Mouse (Mus musculus) heart, embryonic 13.5 days (tissue): ENCODE measurements around the gene Rpl13a. TPM values are rescaled to one million over a fixed set of nuclear protein-coding genes. Genes with fewer than 3 reads are reported as not detected.

Source experiments
- ATAC-seq: fragments of 200-750 bp; cut with Nextera tagmentation; 2 replicates; pipeline ENCODE4 v1.8.0; 2017; ENCODE audit warnings: moderate TSS enrichment; ENCODE audit not compliant: insufficient number of reproducible peaks, low FRiP score, low TSS enrichment; ENCODE audit errors: extremely low read depth
- H3K27ac ChIP-seq: fragments of 300-500 bp; sonication (generic); replicated peaks from 2 replicates; pipeline ENCODE4 v1.5.1; 2015; ENCODE audit warnings: moderate library complexity, mild to moderate bottlenecking, inconsistent platforms
- H3K27me3 ChIP-seq: fragments of 300-500 bp; sonication (generic); replicated peaks from 2 replicates; pipeline ENCODE4 v1.6.1; 2015; ENCODE audit warnings: mild to moderate bottlenecking, inconsistent platforms
- H3K36me3 ChIP-seq: fragments of 300-500 bp; sonication (generic); 2 replicates; pipeline ENCODE4 v1.6.1; 2015; ENCODE audit warnings: mild to moderate bottlenecking, inconsistent platforms
- H3K4me1 ChIP-seq: fragments of 300-500 bp; sonication (generic); 2 replicates; pipeline ENCODE4 v1.6.1; 2015; ENCODE audit warnings: inconsistent platforms
- H3K4me2 ChIP-seq: fragments of 300-500 bp; sonication (generic); 2 replicates; pipeline ENCODE4 v1.6.1; 2015; ENCODE audit warnings: inconsistent platforms, mild to moderate bottlenecking, moderate library complexity
- H3K4me3 ChIP-seq: fragments of 300-500 bp; sonication (generic); 2 replicates; pipeline ENCODE4 v1.5.1; 2015; ENCODE audit warnings: moderate library complexity, mild to moderate bottlenecking, inconsistent platforms
- H3K9ac ChIP-seq: fragments of 300-500 bp; sonication (generic); 2 replicates; pipeline ENCODE4 v1.6.1; 2015; ENCODE audit warnings: inconsistent platforms, mild to moderate bottlenecking, moderate library complexity
- H3K9me3 ChIP-seq: fragments of 300-500 bp; sonication (generic); 2 replicates; pipeline ENCODE4 v1.6.1; 2016; ENCODE audit warnings: inconsistent platforms
- WGBS: fragments of 180-500 bp; shearing (Covaris S2); methylation state at CpG from one replicate; pipeline ENCODE4 v1.1.7; 2015; ENCODE audit warnings: mixed read lengths; 5-methylcytosine and 5-hydroxymethylcytosine counted together
- polyA plus RNA-seq: library from polyadenylated mRNA; unstranded; fragments of >200 nt; fragmentation: Nextera tagmentation; extraction: Ambion mirVana; gene quantifications from 2 replicates; pipeline ENCODE4 v1.2.1, GENCODE M21; 2015

Rpl13a gene
- polyA plus RNA-seq, 1 experiment from 2014 or later = 688 TPM

DNA sequence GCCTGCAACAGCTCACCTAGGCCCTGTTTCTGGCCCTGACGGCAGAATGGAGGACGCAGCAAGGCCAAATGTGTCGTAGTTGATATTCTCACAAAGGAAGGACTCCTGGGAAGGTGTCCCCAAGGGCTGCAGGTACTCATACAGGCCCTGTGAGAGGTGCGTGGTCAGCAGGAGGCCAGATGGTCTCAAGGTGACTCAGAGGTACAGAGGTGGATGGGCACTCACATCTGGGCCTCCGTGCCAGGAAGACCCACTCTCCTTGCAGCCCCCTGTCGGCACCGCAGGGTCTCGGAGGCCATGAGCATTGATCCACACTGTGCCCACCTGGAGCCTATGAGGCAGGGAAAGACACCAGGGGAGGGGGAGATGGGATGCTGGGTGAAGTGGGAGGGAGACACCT is 16.9 kb upstream of the Rpl13a start:
- WGBS = 89% methylated on average over 8 of the region's 8 CpGs
- no peak overlapping the region for H3K4me3 ChIP-seq
- H3K36me3 ChIP-seq = peaks cover 66% of the 10 kb centered on the region
- H3K9me3 ChIP-seq = no peaks in the 10 kb centered on the region
- H3K27me3 ChIP-seq = no peaks in the 10 kb centered on the region
- no peak overlapping the region for H3K27ac ChIP-seq
- no peak overlapping the region for H3K4me2 ChIP-seq
- peaks cover 6% of the 10 kb centered on the region; the same call in 1 of the 2 replicates for H3K4me1 ChIP-seq
- no peak for ATAC-seq
- no peak overlapping the region for H3K9ac ChIP-seq

DNA sequence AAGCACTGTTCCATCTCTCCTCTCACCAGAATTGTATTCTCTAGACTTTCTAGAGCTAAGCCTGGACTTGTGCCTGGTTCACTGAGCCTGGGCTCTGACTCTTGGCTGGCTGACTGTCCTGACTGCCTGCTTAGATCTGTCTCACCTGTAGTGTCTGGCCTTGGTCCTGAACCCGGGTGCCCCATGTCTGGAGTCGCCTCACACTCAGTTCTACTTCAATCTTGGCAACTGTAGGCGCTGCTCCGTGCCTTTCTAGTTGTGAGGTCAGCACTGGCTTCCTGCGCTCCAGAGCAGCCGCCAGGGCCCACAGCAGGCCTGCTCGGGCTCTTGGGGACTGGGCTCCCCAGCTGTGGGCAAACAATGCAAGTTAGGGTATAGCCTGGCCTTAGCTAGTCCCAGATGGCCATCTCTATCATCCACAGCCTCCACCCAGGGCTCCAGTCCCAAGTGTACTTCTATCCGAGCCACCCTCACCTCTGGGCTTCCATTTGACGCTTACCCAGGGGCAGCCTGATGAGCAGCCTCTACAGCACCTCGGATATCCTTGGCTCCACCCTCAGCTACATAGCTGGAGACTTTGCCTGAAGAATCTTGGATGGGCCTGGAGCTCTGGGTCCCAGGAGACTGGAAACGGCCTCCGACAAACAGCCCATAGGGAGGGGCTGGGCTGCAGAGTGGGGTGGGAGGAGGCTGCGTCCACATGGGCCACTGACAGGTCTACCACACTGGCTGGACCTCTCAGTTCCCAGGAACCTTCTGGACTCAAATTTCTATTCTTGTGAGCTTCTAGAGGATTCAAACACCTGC is 16.0 kb upstream of the Rpl13a start:
- no peak for ATAC-seq
- H3K4me2 ChIP-seq = no peak overlapping the region
- H3K4me3 ChIP-seq = no peak overlapping the region
- H3K27me3 ChIP-seq = no peaks in the 10 kb centered on the region
- no peak overlapping the region for H3K9ac ChIP-seq
- no peaks in the 10 kb centered on the region for H3K9me3 ChIP-seq
- peaks cover 66% of the 10 kb centered on the region for H3K36me3 ChIP-seq
- peaks cover 9% of the 10 kb centered on the region for H3K4me1 ChIP-seq
- H3K27ac ChIP-seq = no peak overlapping the region
- 79% methylated on average over 13 of the region's 13 CpGs for WGBS

DNA sequence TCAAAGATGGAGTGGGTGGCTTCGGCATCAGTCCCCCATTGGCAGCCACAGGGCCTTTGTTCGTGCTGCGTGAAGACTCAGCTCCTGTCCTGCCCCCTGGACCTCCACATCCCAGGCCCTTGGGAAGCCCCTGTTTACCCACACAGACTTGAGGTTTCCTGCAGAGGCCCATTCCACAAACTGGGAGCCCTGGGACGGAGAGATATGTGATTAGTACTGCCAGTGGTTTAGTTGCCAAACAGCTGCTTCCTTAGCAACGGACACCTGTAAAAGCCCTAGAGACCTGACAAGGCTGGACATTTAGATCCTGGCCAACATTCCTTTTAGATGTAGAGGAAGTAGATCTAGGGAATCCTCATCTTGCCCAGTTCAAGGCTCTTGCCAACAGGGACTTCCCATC is 13.4 kb upstream of the Rpl13a start:
- no peak overlapping the region; the same call in 1 of the 2 replicates for H3K9ac ChIP-seq
- ATAC-seq = no peak
- H3K27me3 ChIP-seq = no peaks in the 10 kb centered on the region; the same call in 1 of the 2 replicates
- H3K4me1 ChIP-seq = peaks cover 23% of the 10 kb centered on the region
- H3K4me2 ChIP-seq = no peak overlapping the region
- WGBS = 77% methylated on average over 5 of the region's 5 CpGs
- no peaks in the 10 kb centered on the region for H3K9me3 ChIP-seq
- H3K4me3 ChIP-seq = no peak overlapping the region
- peaks cover 52% of the 10 kb centered on the region for H3K36me3 ChIP-seq
- H3K27ac ChIP-seq = no peak overlapping the region

DNA sequence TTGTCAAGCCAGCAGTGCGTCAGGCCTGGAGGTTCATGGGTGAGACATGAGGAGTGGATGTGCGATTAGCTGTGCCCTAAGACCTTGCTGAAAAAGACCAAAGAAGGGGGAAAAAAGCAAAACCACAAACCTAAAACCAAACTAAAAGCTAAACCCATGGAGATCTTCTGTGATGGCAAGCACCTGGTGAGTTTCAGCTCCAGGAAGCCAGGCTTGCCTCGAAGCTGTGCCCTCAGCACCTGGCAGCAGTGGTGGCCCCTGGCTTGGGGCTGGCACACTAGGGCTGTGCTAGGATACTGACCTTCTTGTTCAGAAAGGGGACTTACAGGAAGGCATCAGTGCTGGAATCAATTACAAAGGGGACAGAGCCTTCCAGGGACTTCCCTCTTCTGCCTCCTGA is 12.8 kb upstream of the Rpl13a start:
- Histone ChIP-seq H3K4me2 (no peak overlapping the region), H3K9me3 (no peaks in the 10 kb centered on the region), H3K36me3 (peaks cover 46% of the 10 kb centered on the region), H3K9ac (no peak overlapping the region), H3K27ac (no peak overlapping the region), H3K4me3 (no peak overlapping the region), H3K27me3 (no peaks in the 10 kb centered on the region; the same call in 1 of the 2 replicates), H3K4me1 (peaks cover 27% of the 10 kb centered on the region)
- WGBS = 86% methylated on average over 3 of the region's 3 CpGs
- no peak for ATAC-seq

DNA sequence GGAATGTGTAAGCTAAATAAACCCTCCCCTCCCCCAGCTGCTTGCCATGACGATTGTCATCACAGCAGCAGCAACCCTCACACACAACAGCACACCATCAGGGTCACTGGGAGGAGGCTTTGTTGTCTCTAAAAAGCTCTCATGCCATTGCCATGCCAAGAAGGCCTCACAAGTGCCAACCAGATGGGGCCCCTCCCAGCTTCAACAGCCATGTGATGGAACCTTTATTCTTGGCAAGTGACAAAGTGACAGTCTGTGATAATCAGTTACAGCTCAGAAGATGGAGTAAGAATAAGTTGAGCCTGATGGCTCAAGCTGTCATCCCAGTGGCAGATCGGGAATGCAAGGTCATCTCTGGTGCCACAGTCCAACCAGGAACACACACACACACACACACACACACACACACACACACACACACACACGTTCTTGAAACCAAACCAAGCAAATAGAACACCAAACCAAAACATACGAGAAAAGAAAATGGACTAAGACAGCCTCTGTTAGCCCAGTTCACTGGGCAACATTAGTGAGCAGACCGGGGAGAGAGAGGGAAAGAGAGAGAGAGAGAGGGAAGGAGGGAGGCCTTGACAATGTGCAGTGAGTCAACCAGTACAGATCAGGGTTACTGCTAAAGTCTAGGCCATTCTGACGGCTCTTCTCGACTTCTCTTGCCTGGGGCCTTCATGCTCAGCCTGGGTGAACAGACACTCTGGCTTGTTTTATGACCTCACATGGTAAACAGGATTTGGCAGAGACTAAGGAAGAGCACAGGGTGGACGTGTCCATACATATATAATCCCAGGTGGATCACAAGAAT is 11.6 kb upstream of the Rpl13a start:
- Histone ChIP-seq H3K4me2 (no peak overlapping the region), H3K4me3 (no peak overlapping the region), H3K27ac (no peak overlapping the region), H3K27me3 (peaks cover 5% of the 10 kb centered on the region; the same call in 1 of the 2 replicates), H3K9ac (no peak overlapping the region), H3K4me1 (peaks cover 34% of the 10 kb centered on the region), H3K36me3 (peaks cover 35% of the 10 kb centered on the region), H3K9me3 (no peaks in the 10 kb centered on the region)
- ATAC-seq = no peak
- 76% methylated on average over 8 of the region's 8 CpGs for WGBS

DNA sequence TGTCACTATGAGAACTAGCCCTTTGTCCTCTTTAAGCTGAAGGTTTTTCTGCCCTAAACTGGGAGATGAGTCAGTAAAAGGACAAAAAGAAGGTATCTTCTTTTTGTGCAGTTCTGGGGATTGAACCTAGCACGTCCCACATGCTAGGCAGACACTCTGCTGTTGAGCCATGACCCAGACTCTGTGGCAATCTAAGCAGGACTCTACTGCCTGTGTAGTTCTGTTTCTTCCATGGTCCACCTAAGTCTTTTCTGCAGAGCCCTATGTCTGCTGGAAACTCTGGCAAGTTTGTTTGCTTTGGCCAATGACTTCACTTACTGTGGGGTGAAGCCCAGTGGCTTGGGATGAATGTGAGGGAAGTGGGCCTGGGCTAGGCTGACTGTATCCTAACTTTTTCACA is 9.8 kb upstream of the Rpl13a start:
- no peak for ATAC-seq
- H3K4me3 ChIP-seq = no peak overlapping the region

DNA sequence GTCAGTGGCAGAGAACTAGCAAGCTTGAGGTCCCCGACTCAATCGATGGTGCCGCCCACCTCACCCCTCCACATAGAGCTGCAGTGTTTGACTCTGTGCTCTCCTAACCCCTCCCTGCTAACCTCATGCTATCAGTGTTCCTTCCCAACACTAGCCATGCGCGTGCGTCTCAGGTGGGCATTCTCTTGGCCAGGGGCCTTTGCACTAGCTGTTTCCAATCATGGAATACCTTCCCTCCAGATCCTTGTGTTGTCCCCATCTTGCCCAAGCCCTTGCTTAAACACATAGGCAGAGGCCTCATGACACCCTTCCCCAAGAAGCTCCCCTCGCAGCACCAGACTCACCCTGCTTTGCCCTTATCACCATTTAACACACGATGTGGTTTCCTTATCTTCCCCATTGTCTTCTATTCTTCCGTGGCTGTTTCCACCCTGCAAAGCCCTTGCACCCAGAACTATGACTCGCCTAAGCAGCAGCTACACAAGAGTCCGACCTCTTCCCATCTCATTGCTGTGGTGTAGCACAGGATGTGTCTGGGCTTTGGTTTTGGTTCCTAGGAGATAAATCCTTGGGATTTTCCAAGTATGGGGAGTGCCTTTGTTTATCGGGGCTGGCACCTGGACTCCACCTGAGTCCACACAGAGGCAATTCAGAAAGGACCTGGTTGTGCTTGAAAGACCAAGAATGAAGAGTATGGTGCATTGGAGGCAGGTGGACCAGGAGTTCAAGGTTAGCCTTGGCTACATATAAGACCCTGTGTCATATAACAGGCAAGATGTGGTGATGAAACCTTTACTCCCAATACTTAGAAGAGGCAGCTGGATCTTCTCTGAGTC is 8.8 kb upstream of the Rpl13a start:
- 57% methylated on average over 12 of the region's 12 CpGs for WGBS

More for the DNA sequence above, 9.8 kb upstream of the Rpl13a start:
- Histone ChIP-seq H3K36me3 (peaks cover 18% of the 10 kb centered on the region), H3K27me3 (peaks cover 7% of the 10 kb centered on the region; the same call in 1 of the 2 replicates), H3K9me3 (no peaks in the 10 kb centered on the region), H3K4me1 (peaks cover 39% of the 10 kb centered on the region), H3K27ac (0 out of 2 replicates have a peak overlapping the region, but pooled peaks have one; percentile 24), H3K4me2 (0 out of 2 replicates have a peak overlapping the region, but pooled peaks have one; percentile 28), H3K9ac (peak overlapping the region; percentile 50)
- 88% methylated on average over 1 of the region's 1 CpGs for WGBS

DNA sequence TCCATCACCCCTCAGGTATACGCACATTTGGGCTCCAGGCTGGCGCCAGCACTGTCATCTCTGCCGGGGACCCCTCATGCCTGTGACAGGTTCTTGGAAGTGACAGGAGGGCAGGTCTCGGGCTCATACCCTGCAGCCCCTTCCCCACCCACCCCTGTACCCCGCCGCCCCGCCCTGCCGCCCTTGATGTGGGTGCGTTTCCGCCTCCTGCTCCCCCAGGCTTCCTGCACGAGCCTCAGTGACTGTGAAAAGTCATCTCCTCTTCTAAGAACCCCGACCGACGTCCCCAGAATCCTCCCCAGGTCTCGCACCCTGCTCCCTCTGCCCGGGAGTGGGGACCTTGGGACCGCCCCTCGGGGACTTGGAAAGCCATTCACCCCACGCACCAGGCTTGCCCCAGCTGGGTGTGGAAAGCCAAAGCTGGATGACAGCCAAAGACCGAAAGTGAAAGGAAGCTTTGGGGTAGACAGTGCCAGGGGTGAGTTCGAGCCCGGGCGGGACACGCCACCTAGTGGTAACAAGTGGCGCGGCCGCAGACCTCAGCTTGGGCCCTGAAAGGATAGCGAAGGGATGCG is 7.5 kb upstream of the Rpl13a start, which contains the start of the genes Gm45713 and Flt3l:
Gene Gm45713, minus strand, starts transcription at position 239 of the 575 bp plus-strand sequence.
Gene Flt3l, minus strand, starts transcription at position 440 of the 575 bp plus-strand sequence.
- H3K36me3 ChIP-seq = no peaks in the 10 kb centered on the region
- H3K9ac ChIP-seq = peak within 1 kb of the TSS; percentile 89
- no peaks in the 10 kb centered on the region for H3K9me3 ChIP-seq
- peak within 1 kb of the TSS; percentile 65 for H3K27ac ChIP-seq
- 2% methylated on average over 29 of the region's 29 CpGs for WGBS
- peak; percentile 58 for ATAC-seq
- peak within 1 kb of the TSS; percentile 76 for H3K4me3 ChIP-seq
- peaks cover 39% of the 10 kb centered on the region for H3K4me1 ChIP-seq
- peaks cover 7% of the 10 kb centered on the region; the same call in 1 of the 2 replicates for H3K27me3 ChIP-seq
- peak within 1 kb of the TSS; percentile 86 for H3K4me2 ChIP-seq

More for the DNA sequence above, 8.8 kb upstream of the Rpl13a start:
- Histone ChIP-seq H3K36me3 (peaks cover 8% of the 10 kb centered on the region), H3K4me1 (peaks cover 39% of the 10 kb centered on the region), H3K4me3 (no peak overlapping the region), H3K27me3 (peaks cover 7% of the 10 kb centered on the region; the same call in 1 of the 2 replicates), H3K4me2 (peak overlapping the region; percentile 28; the same call in 1 of the 2 replicates), H3K9me3 (no peaks in the 10 kb centered on the region), H3K27ac (peak overlapping the region; percentile 24; the same call in 1 of the 2 replicates), H3K9ac (peak overlapping the region; percentile 50)
- no peak for ATAC-seq

DNA sequence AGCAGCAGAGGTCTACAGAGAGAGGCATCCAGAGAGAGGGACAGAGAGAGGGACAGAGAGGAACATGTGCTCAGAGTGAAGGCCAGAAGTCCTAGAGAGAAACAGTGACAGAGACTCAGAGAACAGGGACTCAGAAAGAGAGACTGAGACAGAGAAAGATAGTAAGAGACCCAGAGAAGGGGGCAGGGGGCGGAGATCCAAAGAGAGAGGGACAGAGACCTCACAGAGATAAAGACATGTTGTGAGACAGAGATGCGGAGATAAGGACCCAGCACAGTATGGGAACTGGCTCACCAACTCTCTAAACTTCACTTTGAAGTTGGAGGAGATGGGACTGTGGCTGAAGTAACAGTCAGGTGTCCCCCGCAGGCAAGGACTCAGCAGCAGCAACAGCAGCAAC is 6.8 kb upstream of the Rpl13a start:
- ATAC-seq = no peak
- Histone ChIP-seq H3K36me3 (no peaks in the 10 kb centered on the region), H3K4me2 (peak overlapping the region; percentile 86), H3K4me1 (peaks cover 39% of the 10 kb centered on the region), H3K27ac (0 out of 2 replicates have a peak overlapping the region, but pooled peaks have one; percentile 65), H3K9me3 (no peaks in the 10 kb centered on the region), H3K4me3 (peak overlapping the region; percentile 76), H3K27me3 (peaks cover 7% of the 10 kb centered on the region; the same call in 1 of the 2 replicates), H3K9ac (peak overlapping the region; percentile 89)
- WGBS = 61% methylated on average over 3 of the region's 3 CpGs

DNA sequence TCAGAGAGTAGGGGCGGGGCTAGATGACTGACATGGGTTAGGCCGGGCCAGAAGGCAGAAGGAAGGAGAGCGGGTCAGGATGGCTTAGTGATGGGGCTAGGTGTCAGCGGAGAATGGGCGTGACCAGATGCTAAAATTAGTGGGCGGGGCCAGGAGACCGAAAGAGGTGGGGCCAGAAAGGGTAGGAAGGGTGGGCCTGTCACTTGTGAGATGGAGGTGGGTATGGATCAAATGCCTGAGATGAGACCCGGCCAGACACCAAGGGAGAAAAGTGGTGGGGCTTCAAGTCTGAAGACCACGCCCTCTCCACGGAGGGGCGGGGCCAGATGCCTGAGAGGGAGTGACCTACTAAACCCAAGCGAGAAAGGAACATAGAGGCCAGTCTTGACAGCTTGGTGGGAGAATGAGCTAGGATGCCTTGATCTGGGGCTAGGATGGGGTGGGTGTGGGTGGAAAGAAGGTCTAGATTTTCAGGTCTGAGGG is 6.0 kb upstream of the Rpl13a start:
- no peak overlapping the region for H3K27ac ChIP-seq

More for the DNA sequence above, 6.0 kb upstream of the Rpl13a start:
- Histone ChIP-seq H3K9ac (no peak overlapping the region), H3K36me3 (no peaks in the 10 kb centered on the region), H3K9me3 (no peaks in the 10 kb centered on the region), H3K27me3 (peaks cover 7% of the 10 kb centered on the region; the same call in 1 of the 2 replicates), H3K4me2 (peak overlapping the region; percentile 86), H3K4me3 (peak overlapping the region; percentile 76), H3K4me1 (peaks cover 41% of the 10 kb centered on the region)
- ATAC-seq = peak; percentile 63
- 11% methylated on average over 12 of the region's 12 CpGs for WGBS
